Mouse (Mus musculus) telencephalon, adult 2 months (tissue): ENCODE data around the gene Megf11.
"Not testable (repeated sequence)": the region's sequence is repeated elsewhere in the genome, so short reads cannot be mapped to it uniquely, and the experiment has no call there.

ENCODE experiments used
- DNase-seq: peaks from one replicate; pipeline ENCODE4 v3.0.0-alpha.2; 2011; ENCODE audit warnings: low read depth, low spot score

Gene Megf11

DNA sequence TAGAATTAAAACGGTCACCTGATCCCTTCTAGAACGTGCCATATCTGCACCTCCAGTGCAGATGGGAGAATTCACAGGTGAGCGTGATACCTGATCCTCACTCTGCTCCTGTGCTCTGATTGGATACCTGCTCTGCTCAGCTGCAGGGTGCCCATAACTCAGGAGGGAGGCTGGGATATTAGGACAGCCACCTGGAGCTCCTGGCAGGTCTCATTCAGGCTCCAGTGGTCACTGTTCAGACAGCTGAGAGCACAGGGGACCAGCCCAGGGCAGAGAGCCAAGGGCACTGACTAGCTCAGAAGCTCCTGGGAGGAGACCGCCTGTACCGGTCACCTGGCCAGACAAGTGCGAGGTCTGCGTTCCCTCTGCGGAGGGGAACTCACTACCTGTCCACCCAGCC lies 80.7 kb downstream of the Megf11 start:
- no peak for DNase-seq

DNA sequence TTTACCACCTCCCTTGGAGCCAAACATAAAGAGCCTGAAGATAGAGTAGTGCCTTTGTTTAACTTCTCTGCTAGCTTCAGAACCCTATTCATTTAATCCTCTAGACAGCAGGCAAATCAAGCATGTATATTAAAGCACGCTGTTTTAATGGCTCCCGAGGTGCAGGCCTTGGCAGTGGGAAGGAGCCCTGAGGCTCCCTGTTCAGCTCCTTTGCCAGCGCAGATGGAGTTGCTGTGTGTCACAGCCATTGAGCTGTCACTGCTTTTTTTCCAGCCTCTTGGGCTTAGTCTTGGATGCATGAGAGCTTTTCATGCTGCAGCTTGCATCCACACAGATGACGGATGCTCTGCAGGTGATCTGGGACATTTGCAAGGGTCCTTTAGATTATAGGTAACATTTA lies 81.1 kb downstream of the Megf11 start:
- no peak for DNase-seq

DNA sequence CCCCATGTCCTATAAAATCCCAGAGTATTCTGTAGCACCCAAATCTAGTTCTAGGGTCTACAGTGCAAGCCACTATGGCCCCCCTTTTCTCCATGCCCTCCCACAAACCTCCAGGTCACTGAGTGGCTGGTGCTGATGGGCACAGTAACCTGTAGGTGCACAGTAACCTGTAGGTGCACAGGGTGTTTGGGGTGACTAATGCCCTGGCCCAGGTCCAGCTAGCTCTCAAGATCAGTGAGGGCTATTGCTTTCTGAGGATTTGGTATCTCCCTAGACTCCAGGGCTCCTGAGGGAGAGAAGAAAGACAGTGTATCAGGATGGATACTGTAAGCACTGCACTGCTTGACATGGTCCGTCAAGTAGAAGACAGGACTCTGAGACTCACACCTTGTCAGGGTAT lies 85.4 kb downstream of the Megf11 start:
- no peak for DNase-seq

DNA sequence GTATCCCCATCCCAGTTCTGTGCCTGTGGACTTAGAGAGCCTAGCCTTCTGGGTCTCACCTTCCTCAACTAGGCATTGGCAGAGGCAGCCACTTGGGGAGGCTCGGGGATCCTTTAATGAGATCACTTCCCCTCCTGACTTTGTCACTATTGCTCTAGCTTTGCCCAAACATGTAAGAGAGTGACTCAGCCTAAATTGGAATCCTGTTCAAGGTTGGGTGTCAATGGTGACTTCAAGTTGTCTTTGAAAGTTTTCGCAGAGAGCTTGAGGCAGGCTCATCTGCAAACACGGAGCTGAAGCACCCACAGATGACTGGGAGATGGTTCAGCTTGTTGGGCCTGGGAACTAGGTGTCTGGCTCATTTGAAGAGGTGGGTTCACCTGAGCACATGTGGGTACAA lies 85.9 kb downstream of the Megf11 start:
- DNase-seq: no peak

DNA sequence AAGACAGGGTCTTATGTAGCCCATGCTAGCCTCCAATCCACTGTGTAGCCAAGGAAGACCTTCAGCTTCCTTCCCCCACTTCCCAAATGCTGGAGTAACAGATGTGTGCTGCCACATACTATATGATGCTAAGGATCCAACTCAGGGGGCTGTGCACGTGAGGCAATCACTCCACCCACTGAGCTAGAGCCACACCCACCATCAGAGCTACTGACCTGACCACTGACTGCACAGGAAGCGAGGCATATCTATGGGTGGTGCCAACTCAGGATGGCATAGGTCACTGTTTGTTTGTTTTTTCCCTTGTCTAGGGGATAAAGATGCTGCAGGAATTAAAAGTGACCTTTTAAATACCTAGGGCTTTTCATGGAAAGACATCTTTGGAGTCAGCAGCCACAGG lies 86.7 kb downstream of the Megf11 start:
- no peak for DNase-seq

DNA sequence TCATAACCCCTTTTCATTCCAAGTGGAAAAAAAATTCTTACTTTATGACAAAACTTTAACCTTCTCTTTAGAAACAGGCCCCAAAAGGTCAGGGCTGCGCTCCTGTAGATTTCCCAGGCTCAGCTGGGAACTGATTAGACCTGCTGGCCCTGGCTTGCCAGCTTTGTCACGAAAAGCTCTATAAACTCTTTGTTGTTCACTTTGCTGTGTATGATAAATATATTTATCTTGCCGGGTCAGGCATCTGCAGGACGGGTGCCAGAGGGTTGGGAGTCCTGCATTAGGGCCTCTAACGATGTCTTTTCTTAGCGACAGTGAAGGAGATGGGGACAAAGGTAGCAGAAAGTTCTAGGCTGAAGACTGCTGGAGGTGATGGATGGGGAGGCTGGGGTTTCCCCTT lies 87.3 kb downstream of the Megf11 start:
- no peak for DNase-seq

DNA sequence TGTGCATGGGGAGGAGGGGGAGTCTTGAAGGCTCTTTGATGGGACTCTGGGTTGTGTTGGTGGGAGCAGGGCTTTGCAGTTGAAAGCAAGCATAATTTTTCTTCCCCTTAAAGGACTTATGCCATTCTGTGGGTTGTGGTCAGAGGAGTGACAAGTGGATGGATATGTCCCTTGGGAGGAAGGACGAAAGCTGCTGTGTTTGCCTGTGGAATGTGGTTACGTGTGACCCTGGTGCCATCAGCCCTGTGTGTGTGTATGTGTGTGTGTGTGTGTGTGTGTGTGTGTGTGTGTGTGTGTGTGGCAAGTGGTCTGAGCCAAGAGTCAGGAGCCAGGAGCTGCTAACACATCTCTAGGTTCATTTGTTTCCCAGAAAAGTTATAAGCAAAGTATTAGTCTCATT lies 87.7 kb downstream of the Megf11 start:
- no peak for DNase-seq

DNA sequence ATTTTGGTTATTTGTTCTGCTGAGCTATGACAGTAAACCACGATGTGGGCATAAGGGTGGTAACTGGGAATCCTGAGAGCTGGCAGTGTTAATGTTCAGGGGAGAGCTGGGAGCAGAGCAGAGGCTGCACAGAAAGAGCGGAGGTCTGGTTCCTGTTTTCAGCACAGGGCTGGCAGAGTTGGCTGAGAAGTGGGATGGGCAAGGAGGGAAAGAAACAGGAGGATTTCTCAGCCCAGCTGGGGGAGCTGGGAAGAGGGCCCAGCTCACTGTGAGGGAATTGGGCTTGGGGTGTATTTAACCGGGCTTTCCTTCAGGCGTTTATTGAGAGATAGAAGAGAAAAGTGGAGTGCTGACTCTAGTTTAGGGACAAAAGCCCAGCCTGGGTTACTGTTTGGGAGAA lies 88.3 kb downstream of the Megf11 start:
- no peak for DNase-seq

DNA sequence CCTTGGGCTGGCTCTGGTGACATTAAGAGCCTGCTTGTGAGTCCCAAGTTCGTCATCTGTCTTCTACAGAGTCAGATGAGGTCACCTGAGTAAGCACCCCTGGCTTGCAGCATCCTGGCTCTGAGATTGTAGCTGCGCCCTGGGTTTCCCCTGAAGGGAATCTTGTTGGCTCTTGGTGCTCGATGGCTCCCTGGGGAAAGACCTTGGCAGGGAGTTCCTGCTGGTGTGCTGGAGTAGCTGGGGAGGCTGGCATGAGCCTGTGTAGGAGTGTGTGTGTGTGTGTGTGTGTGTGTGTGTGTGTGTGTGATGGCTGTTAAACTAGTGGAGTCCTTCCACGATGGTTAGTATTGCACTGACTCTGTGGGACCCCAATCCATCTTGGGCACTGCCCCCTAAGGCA lies 88.7 kb downstream of the Megf11 start:
- no peak for DNase-seq

DNA sequence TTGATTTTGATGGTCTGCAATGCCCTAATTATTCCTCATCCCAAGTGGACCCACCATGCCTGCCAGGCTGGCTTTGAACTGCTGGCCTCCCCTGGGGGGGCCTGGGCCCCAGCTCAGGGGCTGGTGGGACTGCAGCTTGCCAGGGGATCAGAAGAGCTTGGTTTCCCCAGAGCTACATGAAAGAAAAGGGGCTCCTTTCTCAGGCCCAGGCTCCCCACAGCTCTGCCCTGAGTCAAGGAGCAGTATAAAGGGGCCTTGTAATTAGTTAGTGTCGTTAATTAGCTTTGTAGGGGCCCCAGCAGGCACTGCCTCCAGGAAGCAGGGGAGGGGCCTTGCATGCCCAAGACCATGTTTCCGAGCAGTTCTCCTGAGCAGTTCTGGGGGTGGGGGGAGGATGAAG lies 90.5 kb downstream of the Megf11 start:
- no peak for DNase-seq

DNA sequence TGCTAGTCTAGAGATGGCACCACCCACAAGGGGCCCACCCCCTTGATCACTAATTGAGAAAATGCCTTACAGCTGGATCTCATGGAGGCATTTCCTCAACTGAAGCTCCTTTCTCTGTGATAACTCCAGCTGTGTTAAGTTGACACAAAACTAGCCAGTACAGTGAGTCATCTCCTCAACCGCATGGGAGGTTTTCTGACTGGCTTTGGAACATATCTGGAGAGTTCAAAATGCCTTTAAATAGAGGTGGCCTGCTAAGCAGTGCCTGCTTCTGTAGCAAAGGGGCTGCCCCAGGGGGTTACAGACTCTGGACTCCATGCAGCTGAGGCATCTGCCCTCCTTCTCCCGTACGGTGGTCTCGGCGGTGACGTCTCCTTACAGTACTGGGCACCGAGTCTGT lies 92.0 kb downstream of the Megf11 start:
- not testable (repeated sequence) for DNase-seq

DNA sequence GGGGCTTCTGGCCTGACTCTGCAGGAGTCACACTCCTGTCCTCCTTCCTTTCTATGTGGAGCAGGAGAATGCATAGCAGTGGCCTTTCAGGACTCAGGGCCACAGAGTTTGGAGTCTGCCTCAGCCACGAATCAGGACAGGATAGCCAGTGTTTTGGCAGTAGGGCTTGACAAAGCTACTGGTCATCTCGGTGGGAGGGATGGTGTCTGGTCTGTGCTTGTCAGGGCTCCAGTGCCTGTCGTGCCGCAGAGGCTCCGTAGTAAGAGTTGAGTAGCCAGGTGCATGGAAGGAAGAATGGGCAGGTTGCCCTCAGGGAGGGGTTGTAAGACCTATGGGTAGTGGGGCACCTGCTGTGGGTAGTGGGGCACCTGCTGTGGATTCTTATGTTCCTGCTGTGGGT lies 96.7 kb downstream of the Megf11 start:
- no peak for DNase-seq

DNA sequence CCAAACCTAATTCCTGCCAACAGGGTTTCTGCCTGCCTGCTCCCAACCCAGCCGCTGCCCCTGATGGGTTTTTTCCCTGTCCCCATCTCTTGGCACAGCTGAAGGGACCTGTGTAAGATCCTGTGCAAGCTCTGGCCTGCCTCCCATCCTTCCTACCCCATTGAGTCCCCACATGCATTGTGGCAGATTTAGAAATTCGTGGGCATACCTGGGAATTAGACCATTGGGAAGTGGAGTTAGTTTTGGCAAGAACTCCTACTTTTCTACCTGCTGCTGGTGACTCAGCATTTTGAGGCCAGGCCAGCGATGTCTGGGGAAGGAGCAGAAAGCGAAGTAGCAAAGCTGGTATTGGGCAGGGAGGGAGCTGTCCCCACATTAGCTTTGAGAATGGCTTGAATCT lies 102.0 kb downstream of the Megf11 start:
- no peak for DNase-seq

DNA sequence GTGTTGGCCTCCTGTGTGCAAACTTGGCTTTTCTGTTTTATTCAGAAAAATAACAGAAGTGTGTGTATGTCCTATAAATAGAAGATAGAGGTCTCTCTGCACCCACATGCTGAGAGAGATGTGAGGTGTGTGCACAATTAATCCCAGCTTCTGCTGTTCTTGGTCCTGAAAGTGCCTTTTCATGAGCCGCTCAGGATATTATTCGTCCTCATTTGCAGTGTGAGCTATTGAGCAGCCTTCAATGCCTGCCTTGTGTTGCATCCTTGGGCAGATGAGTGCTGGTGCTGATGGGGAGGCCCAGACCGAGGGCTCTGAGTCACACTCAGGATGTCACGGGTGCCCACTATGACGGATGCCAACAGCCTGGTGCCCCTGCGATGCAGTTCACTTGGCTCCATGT lies 109.2 kb downstream of the Megf11 start:
- DNase-seq: no peak

DNA sequence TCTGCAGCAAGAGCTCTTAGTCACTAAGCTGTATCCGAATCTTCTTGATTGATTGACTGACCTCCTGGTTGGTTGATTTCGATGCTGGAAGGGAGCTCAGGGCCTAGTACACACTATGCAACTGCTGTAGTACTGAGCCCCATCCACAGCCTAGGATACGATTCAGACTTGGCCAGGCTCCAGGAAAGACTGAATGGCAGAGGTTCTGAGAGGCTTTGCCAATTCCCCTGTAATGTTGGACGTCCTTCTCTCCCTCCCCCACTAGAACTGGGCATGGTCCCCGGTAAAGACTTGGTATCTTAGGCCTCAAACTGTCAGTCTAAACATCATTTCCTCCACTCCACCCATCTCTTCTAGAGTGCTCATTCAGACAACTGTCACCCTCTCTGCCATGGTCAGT lies 113.5 kb downstream of the Megf11 start:
- DNase-seq: no peak

DNA sequence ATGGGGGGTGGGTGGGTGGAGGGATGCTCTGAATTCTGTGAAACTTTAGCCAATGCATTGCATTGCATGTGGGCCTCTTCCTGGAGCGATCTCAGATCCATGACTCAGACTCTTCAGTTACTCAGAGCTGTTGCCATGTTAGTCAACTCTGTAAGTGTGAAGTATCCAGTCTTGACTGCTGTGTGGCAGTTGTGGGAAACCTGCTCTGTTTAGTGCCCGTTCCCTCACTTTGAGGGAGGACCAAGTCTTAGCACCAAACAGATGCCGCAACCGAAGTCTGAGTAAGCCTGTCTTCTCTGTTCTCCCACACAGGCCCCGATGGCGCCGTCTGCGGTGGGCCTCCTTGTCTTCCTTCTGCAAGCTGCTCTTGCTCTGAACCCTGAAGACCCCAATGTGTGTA lies 115.8 kb downstream of the Megf11 start:
- DNase-seq: peak; percentile 65

DNA sequence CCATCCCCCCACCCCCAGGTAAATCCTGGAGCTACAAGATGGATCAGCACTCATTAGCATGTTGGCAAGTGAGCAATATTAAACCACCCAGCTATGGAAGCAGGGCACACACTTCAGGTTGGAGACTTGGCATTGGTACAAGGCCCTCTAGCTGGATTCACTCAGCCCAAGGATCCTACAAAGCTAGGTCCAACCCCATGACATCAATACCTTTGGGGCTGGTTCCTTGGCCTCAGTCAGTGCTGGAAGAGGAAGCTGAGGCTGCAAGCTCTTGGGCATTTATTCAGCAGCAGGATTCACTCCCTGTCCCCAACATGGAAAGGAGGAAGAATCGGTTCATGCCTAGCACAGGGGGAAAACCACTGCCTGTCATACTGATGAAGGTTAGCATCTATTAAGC lies 118.6 kb downstream of the Megf11 start:
- DNase-seq: no peak

DNA sequence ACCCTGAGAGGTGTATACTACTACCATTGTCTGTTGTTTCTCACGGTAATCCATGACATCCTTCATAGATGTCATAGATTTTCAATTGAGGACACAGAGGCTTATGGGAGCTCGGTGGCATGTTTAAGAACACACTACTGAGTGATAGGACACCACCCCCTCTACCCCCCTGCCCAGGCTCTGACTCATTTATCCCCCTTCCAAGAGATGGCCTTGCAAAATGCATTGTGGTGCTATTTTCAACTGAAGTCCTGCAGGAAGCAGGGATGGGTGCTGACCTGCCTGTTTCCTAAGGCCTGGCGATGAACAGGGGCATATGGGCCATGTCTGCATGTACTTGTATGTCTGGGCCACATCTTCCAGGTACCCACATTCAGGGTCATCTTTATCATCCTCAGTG lies 119.0 kb downstream of the Megf11 start:
- DNase-seq: no peak

DNA sequence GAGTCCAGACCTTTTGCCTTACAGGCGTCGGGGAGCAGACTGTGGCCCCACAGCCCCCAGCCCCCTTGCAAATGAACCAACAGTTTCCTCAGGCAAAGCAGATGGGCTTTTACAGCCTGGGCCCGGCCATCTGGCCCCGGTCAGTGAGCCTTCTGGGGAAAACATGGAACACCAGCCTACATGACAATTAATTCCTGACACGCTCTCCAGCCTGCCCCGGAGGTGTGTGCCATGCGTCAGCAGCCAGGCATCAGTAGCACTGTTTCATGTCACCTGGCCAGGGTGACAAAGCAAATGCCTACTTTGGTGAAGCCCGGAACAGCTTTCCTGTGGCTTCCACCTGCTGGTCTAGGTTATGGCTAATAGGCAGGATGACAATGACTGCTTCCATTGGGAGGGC lies 119.5 kb downstream of the Megf11 start:
- no peak for DNase-seq

DNA sequence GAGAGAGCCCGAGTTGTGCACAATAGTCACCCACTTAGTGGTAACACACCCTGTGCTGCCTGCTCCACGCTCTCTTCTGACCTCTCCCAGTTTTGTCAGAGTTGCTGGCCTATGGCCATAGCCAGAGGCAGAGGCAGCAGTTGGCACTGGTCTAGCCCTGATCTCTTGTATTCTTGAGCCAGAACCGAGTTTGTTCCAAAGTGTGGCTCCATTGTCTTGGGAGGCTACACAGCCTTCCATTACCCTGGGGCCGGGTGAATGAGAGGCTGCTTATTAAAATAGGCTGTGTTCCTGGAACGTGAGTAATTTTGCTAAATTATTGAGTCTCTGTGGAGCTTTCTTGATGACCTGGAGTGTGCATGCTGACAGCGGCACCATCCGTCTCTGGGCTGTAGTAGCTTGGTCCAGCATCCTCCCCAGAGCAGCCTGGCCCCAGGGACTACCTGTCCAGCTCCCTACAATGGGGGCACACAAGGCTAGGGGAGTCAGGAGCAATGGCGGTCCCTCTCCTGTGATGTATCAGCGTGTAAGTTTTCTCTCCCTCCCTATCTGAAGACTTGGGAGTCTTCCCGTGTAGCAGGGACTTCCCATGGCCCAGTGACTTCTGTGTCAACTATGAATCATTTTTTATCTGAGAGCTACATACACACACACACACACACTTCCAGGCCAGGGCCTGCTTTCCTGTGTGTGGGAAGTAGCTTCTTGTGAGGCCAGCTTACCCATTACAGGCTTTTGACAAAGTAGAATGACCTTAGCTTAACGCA lies 121.2 kb downstream of the Megf11 start:
- DNase-seq: no peak

DNA sequence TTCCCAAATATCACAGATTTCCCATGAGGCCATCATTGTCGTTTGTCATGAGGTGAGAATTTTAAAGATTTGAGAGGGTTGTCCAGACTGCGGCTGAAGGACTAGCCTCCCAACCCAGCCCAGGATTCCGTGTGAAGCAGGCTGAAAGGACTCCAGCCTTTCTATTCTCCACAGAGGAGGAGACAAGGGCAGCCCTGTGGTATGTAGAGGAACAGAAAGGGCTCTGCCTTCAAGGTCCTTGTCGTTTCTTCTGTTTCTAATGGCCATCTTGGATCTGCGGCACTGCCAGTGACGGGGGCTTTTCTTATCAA lies 121.7 kb downstream of the Megf11 start:
- DNase-seq: no peak

DNA sequence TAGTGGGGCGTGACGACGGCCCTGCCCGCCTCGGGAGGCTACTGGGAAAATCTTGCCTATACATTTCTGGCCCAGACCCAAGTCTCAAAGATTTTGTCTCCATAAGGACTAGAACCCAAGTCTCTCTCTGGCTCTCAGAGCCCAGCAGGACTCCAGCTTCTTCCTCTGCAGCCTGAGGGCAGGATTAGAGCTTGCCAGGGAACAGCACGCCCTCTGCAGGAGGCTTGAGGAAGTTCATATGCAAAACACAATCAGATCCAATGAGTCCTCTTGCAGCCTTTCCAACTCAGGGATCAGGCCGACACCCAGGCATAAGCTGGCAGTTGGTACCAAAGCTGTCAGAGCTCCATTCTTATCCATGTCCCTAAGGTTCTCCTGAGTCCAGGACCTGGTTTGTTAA lies 122.6 kb downstream of the Megf11 start:
- DNase-seq: no peak

DNA sequence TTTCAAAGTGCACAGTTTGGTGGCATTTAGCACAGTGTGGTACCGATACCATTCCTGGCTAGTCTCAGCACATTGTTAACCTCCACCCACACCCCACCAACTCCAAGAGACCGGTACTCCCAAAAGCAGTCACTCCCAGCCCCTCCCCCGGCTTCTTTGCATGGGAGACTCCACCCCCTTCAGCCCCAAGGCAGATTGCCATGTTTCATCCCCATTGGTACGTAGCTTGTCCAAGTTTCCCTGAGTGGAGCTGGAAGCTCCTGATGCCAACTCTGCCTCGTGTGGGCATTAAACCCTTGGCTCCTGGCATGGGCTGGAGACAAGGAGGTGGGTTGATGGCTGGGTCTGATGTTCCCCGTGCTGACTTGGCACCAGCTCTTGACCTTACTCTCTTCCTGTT lies 129.4 kb downstream of the Megf11 start:
- no peak for DNase-seq
